Comparison of ENCODE assay signal across 8 mouse cellular contexts in genomic region chr1:159523578-159523977, GRCm38 (mm10). TPM values are rescaled to one million over a fixed set of nuclear protein-coding genes. Genes with fewer than 3 reads are reported as not detected.
DNase-seq lines count a peak whose midpoint lies in the region; ATAC-seq and TF ChIP-seq lines count a peak whose summit lies in the region.

Gene Tnr, plus strand, starts transcription at chr1:159523769.

- WGBS in lung, embryonic 14.5 days = 2% methylated on average over 8 of the region's 8 CpGs

- no peak within 1 kb of the TSS for H3K4me3 ChIP-seq in lung, embryonic 14.5 days (ENCODE audit: low read depth, low read length)

- no peak within 1 kb of the TSS for H3K4me2 ChIP-seq in lung, embryonic 14.5 days

- no peaks in the 10 kb centered on the region for H3K4me1 ChIP-seq in lung, embryonic 14.5 days (ENCODE audit: insufficient read depth)

- H3K36me3 ChIP-seq in lung, embryonic 14.5 days (ENCODE audit: insufficient read depth) = no peaks in the 10 kb centered on the region

- no peak within 1 kb of the TSS for H3K27ac ChIP-seq in lung, embryonic 14.5 days (ENCODE audit: low read depth)

- no peaks in the 10 kb centered on the region for H3K9me3 ChIP-seq in lung, embryonic 14.5 days (ENCODE audit: low read depth, low read length)

- no peaks in the 10 kb centered on the region for H3K27me3 ChIP-seq in lung, embryonic 14.5 days (ENCODE audit: insufficient read depth, low read length)

- ATAC-seq in lung, embryonic 14.5 days (ENCODE audit: insufficient read depth) = peak; percentile 49; the same call in 1 of the 2 replicates

- H3K9ac ChIP-seq in lung, embryonic 14.5 days = no peak within 1 kb of the TSS

- peak; percentile 10 for DNase-seq in urinary bladder, postnatal 25 days (ENCODE audit: low spot score)
- DNase-seq in urinary bladder, adult 2 months (ENCODE audit: low spot score) = no peak
- DNase-seq in cerebellum, adult 9-11 months = peak; percentile 82
- DNase-seq in frontal cortex, adult 2 months (ENCODE audit: extremely low spot score in 1 of 2, low spot score in 1 of 2) = peak; percentile 79 to 94
- peak; percentile 87 for DNase-seq in layer of hippocampus, adult 11-12 months (ENCODE audit: low spot score)
- DNase-seq in lung, embryonic 14.5 days = peak; percentile 71
- DNase-seq in right cerebral cortex, adult 18-20 months = peak; percentile 85
- no peak for DNase-seq in gastrocnemius, postnatal 25 days

- peak; percentile 61 for TF ChIP-seq CTCF in lung, embryonic 14.5 days (IDR thresholded peaks at IDR 0.05; ENCODE audit: low read depth)

RNA-seq across cellular contexts. Expression of gene Tnr, which starts in this region (rescaled TPM):
- polyA plus RNA-seq in urinary bladder, adult 2 months (2012; rRNA removed) = 0.03 and 0.04 TPM in 2 replicates
- 29.9 and 32.6 TPM in 2 replicates for polyA plus RNA-seq in frontal cortex, adult 2 months (2012; rRNA removed)
- 0.12 TPM in 1 of 2 replicates, not detected in the other for polyA plus RNA-seq in lung, embryonic 14.5 days (2014; fragmentation: Nextera tagmentation; extraction: Ambion mirVana)
- under 1 TPM in 1 of 2 experiments, not detected in 1; 0.19 TPM for total RNA-seq in gastrocnemius, postnatal 25 days (2021)

Comparison
In these comparisons a context has a peak if more than half of its experiments do, and no peak if none do; other contexts are left out.
1. RNA of gene Tnr (polyA plus RNA-seq): 29.9 to 32.6 TPM in frontal cortex, adult 2 months; 0.12 TPM in lung, embryonic 14.5 days and 0.03 to 0.04 TPM in urinary bladder, adult 2 months; every median in the first group is over 10 times any median in the second.
2. DNase-seq: peak in urinary bladder, postnatal 25 days (single experiment), cerebellum, adult 9-11 months (single experiment), frontal cortex, adult 2 months (2 of 2), layer of hippocampus, adult 11-12 months (single experiment) and right cerebral cortex, adult 18-20 months (single experiment); none in urinary bladder, adult 2 months (single experiment) and gastrocnemius, postnatal 25 days (single experiment).
3. Peak in DNase-seq and ATAC-seq in lung, embryonic 14.5 days; RNA of the gene not detected or under 1 TPM.